In the genomic region with DNA sequence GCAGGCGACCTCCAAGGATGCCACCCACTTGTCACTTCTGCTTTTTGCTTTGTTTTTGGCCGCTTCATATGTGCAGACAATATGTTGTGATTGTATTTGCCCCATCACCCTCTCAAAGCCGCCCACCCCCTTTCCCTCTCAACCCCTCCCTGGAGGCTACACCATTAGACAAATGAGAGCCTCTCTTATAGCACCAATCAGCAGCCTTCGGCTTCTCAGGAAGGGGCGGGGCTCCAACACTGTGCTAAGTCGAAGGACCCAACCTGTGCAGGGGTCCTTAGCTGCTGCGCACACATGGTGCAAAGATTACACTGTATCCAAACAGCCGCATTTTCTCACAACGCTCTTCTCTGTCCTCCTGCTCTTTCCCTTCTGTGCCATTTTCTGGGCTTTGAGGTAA, we compare ENCODE assay signal across 10 mouse cellular contexts.
A peak's percentile ranks its signal among the peaks of the same experiment; 100 is the strongest.
DNase-seq lines count a peak whose midpoint lies in the region; ATAC-seq and TF ChIP-seq lines count a peak whose summit lies in the region.
"Had no signal": no experiment of that assay in that cellular context is flagged by ENCODE, and none has a peak within 500 bp of the region (broad histone marks: within the 10 kb centered on the region; RNA-seq: fewer than 3 reads in every experiment).

No protein-coding gene starts in this region.

- no peaks in the 10 kb centered on the region for H3K9me3 ChIP-seq in hindbrain, embryonic 16.5 days (ENCODE audit: control insufficient read depth, low read length)
- no peaks in the 10 kb centered on the region for H3K9me3 ChIP-seq in hindbrain, embryonic 10.5 days
- no peaks in the 10 kb centered on the region for H3K9me3 ChIP-seq in embryonic facial prominence, embryonic 11.5 days (replicated peaks; ENCODE audit: control insufficient read depth, low read length)

- H3K4me3 ChIP-seq in hindbrain, embryonic 16.5 days (ENCODE audit: low read length), result no peak overlapping the region
- H3K4me3 ChIP-seq in hindbrain, embryonic 10.5 days, result no peak overlapping the region
- H3K4me3 ChIP-seq in embryonic facial prominence, embryonic 11.5 days (ENCODE audit: low read depth, low read length), result no peak overlapping the region
- no peak overlapping the region for H3K4me3 ChIP-seq in cerebellum, adult 2 months (replicated peaks; ENCODE audit: insufficient read depth, low read depth, low read length)

- peak; percentile 48; the same call in 1 of the 2 replicates for ATAC-seq in hindbrain, embryonic 16.5 days
- ATAC-seq in embryonic facial prominence, embryonic 11.5 days (replicated peaks; ENCODE audit: insufficient number of reproducible peaks, low FRiP score, low TSS enrichment, low read depth), result 0 out of 2 replicates have a peak, but pooled peaks have one; percentile 72

- peak overlapping the region; percentile 12 for H3K4me2 ChIP-seq in hindbrain, embryonic 16.5 days (ENCODE audit: low read length)
- H3K4me2 ChIP-seq in embryonic facial prominence, embryonic 11.5 days (ENCODE audit: low read depth, low read length), result peak overlapping the region; percentile 28; the same call in 1 of the 2 replicates

- no peaks in the 10 kb centered on the region for H3K27me3 ChIP-seq in hindbrain, embryonic 16.5 days (replicated peaks; ENCODE audit: control insufficient read depth, insufficient read depth, low read length)
- H3K27me3 ChIP-seq in hindbrain, embryonic 10.5 days (ENCODE audit: insufficient read depth, poor library complexity, severe bottlenecking), result no peaks in the 10 kb centered on the region
- H3K27me3 ChIP-seq in embryonic facial prominence, embryonic 11.5 days (ENCODE audit: control insufficient read depth, insufficient read depth, low read length), result no peaks in the 10 kb centered on the region
- H3K27me3 ChIP-seq in cerebellum, adult 2 months (ENCODE audit: control insufficient read depth, insufficient read depth, low read length), result no peaks in the 10 kb centered on the region; the same call in 1 of the 2 replicates

- no peak for DNase-seq in hindbrain, embryonic 10.5 days (ENCODE audit: low spot score)
- peak; percentile 89 for DNase-seq in CD4-positive, CD25-positive, alpha-beta regulatory T cell, adult 2 months (ENCODE audit: low read depth, low spot score)
- DNase-seq in embryonic facial prominence, embryonic 11.5 days (ENCODE audit: low spot score), result peak; percentile 23
- DNase-seq in naive thymus-derived CD4-positive, alpha-beta T cell, adult 2 months (ENCODE audit: low read depth), result peak; percentile 85
- no peak for DNase-seq in urinary bladder, postnatal 25 days (ENCODE audit: low spot score)
- DNase-seq in kidney, adult 9 months, result no peak
- no peak for DNase-seq in cerebellum, adult 2 months
- DNase-seq: heart, postnatal 10 days; lung, postnatal 14 days had no signal

- TF ChIP-seq POLR2A in cerebellum, adult 2 months (IDR thresholded peaks at IDR 0.05; ENCODE audit: borderline replicate concordance, insufficient read depth, low read length), result no peak

- H3K9ac ChIP-seq in hindbrain, embryonic 16.5 days (ENCODE audit: low read depth, low read length), result no peak overlapping the region
- no peak overlapping the region for H3K9ac ChIP-seq in embryonic facial prominence, embryonic 11.5 days (replicated peaks; ENCODE audit: low read length)

- TF ChIP-seq CTCF in cerebellum, adult 2 months (IDR thresholded peaks at IDR 0.05; ENCODE audit: borderline replicate concordance, insufficient read depth, low read depth, low read length), result no peak

- no peak overlapping the region for H3K27ac ChIP-seq in hindbrain, embryonic 16.5 days (ENCODE audit: low read depth, low read length)
- H3K27ac ChIP-seq in hindbrain, embryonic 10.5 days, result no peak overlapping the region
- H3K27ac ChIP-seq in embryonic facial prominence, embryonic 11.5 days (replicated peaks; ENCODE audit: low read depth, low read length), result no peak overlapping the region
- H3K27ac ChIP-seq in cerebellum, adult 2 months (ENCODE audit: insufficient read depth, low read length), result no peak overlapping the region

- no peaks in the 10 kb centered on the region; the same call in none of the 2 replicates for H3K4me1 ChIP-seq in hindbrain, embryonic 16.5 days (ENCODE audit: control insufficient read depth, insufficient read depth, low read depth, low read length)
- peaks cover 22% of the 10 kb centered on the region for H3K4me1 ChIP-seq in hindbrain, embryonic 10.5 days (replicated peaks)
- no peaks in the 10 kb centered on the region for H3K4me1 ChIP-seq in embryonic facial prominence, embryonic 11.5 days (ENCODE audit: control insufficient read depth, insufficient read depth, low read length)
- H3K4me1 ChIP-seq in cerebellum, adult 2 months (ENCODE audit: control insufficient read depth, insufficient read depth, low read length), result peaks cover 4% of the 10 kb centered on the region

- no peaks in the 10 kb centered on the region for H3K36me3 ChIP-seq in hindbrain, embryonic 16.5 days (ENCODE audit: control insufficient read depth, insufficient read depth, low read length)
- no peaks in the 10 kb centered on the region for H3K36me3 ChIP-seq in hindbrain, embryonic 10.5 days
- H3K36me3 ChIP-seq in embryonic facial prominence, embryonic 11.5 days (replicated peaks; ENCODE audit: control insufficient read depth, insufficient read depth, low read depth, low read length), result no peaks in the 10 kb centered on the region

- WGBS in hindbrain, embryonic 16.5 days, result 54% methylated on average over 9 of the region's 9 CpGs
- 61% methylated on average over 9 of the region's 9 CpGs for WGBS in hindbrain, embryonic 10.5 days
- 49% methylated on average over 9 of the region's 9 CpGs for WGBS in embryonic facial prominence, embryonic 11.5 days
- 64% methylated on average over 9 of the region's 9 CpGs for WGBS in cerebellum, adult 2 months

Comparison
In these comparisons a context has a peak if more than half of its experiments do, and no peak if none do; other contexts are left out.
1. DNase-seq: peak in CD4-positive, CD25-positive, alpha-beta regulatory T cell, adult 2 months (single experiment), embryonic facial prominence, embryonic 11.5 days (single experiment) and naive thymus-derived CD4-positive, alpha-beta T cell, adult 2 months (single experiment); none in hindbrain, embryonic 10.5 days (single experiment), urinary bladder, postnatal 25 days (single experiment), kidney, adult 9 months (single experiment) and cerebellum, adult 2 months (0 of 2).